Mouse (Mus musculus) spleen, postnatal 36 days (tissue): ENCODE measurements around the gene Glrx.
"Not testable (repeated sequence)": the region's sequence is repeated elsewhere in the genome, so short reads cannot be mapped to it uniquely, and the experiment has no call there.

ENCODE experiments used
- DNase-seq, 2 experiments: peaks; one replicate each; pipeline ENCODE4 v3.0.0; 2022; ENCODE audit warnings: low spot score in 2 of 2, mixed read lengths in 1 of 2

Gene Glrx

GRCm38 (mm10) chr13:75839719-75840481 is at the start of gene Glrx:
TSS of gene Glrx (plus strand) at chr13:75839868.
- peak; percentile 66 to 68 for DNase-seq

GRCm38 (mm10) chr13:75790550-75791205 is 49.0 kb upstream of the Glrx start:
- DNase-seq: no peak

DNA sequence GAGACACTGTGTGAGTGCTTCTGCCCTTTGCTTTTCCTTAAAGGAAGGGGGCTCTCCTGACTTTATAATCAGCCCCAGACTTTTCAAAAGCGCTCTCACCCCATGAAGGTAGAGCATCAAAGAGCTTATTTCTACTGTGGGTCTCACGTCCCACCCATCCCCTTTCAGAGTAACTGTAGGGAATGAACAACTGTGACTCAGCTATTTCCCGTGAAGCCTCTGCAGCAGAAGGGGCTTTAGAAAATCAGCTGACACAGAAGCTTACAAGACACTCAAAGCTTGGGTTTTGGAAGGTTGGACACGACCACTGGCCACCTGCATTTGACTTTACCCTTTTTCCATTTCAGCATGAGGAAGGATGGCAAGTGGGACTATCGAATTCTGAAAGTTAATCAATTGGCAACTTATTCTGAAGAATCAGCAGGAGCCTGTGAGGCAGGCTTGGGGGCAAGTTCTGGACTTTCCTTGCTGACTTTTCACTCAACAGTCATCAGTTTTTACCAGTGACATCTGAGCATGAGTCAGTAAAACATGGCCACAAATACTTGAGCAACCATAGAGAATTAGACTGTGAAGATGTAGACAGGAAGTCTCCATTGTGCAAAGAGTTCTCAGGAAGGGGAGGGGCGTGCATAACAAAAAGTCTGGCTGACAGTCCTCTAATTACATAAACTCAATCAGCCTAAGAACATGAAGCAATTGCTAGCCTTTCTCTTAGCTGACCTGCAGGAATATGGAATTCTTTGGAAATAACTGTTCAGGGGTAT is 45.6 kb upstream of the Glrx start:
- DNase-seq: peak in 1 of 2 experiments; percentile 20

GRCm38 (mm10) chr13:75797369-75798141 is 42.1 kb upstream of the Glrx start:
- peak; percentile 87 to 89 for DNase-seq

- DNase-seq: peak; percentile 55 to 58
Measured at GRCm38 (mm10) chr13:75798413-75799302, 41.0 kb upstream of the Glrx start.

DNA sequence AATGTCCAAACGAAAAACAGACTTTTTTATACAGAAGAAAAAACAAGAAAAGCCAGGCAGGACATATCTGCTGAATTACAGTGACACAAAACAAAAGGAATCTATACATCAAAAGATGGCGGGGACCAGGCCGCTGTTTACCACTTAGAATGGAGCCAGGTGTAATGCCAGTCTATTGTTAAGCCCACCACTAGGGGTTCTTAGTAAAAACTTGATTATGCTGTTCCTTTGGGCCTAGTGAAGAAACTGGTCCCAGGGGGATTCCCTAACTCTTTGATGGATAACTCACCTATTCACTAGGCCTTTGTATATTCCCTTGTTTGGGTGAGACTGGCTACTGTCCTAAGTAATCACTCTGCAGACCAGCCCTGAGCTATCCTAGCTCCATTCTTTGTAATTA is 40.2 kb upstream of the Glrx start:
- no peak for DNase-seq

GRCm38 (mm10) chr13:75807969-75808368 is 31.7 kb upstream of the Glrx start:
- no peak for DNase-seq

GRCm38 (mm10) chr13:75809957-75810356 is 29.7 kb upstream of the Glrx start:
- DNase-seq: no peak

DNA sequence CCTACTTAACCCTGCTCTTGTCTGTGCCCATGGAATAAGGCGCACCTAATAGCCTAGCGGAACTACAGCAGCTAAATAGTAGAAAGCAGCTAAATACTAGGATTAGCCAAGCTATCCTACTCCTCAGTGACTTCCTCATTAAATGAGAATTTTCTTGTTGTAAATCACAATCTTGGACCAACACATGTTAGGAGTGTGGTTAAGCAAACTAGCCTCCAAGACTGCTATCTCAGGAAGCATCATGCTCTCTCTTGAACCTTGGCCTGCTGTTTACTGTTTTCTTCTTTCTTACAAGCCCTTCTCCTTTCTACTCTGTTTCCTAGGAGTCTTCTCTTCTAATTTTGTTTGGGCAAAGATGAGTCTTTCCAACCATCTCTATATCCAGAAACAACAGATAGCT is 22.5 kb upstream of the Glrx start:
- no peak for DNase-seq

GRCm38 (mm10) chr13:75818486-75818885 is 21.2 kb upstream of the Glrx start:
- no peak for DNase-seq

GRCm38 (mm10) chr13:75818945-75819706 is 20.5 kb upstream of the Glrx start:
- DNase-seq: no peak

- DNase-seq: no peak
Measured at GRCm38 (mm10) chr13:75819898-75820297, 19.8 kb upstream of the Glrx start.

GRCm38 (mm10) chr13:75822366-75822765 is 17.3 kb upstream of the Glrx start:
- not testable (repeated sequence) for DNase-seq

DNA sequence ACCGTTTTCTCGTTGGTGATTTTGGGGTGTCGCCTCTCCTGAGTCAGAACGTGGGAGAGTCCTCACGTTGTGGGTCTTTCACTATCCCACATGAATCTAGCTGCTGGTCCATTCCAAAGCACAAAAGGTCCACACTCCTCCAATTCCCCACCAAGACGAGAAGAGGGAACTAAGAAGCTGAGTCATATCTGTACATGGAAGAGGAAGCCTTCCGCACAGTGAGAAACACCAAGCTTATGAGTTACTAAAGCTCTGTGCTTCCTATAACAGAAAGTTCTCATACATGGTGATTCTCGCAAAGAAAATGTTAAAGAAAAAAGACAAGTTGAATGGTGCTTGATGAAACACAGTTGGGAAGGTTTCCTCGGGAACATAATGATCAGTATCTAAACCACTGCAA is 16.5 kb upstream of the Glrx start:
- DNase-seq: peak in 1 of 2 experiments; percentile 26

DNA sequence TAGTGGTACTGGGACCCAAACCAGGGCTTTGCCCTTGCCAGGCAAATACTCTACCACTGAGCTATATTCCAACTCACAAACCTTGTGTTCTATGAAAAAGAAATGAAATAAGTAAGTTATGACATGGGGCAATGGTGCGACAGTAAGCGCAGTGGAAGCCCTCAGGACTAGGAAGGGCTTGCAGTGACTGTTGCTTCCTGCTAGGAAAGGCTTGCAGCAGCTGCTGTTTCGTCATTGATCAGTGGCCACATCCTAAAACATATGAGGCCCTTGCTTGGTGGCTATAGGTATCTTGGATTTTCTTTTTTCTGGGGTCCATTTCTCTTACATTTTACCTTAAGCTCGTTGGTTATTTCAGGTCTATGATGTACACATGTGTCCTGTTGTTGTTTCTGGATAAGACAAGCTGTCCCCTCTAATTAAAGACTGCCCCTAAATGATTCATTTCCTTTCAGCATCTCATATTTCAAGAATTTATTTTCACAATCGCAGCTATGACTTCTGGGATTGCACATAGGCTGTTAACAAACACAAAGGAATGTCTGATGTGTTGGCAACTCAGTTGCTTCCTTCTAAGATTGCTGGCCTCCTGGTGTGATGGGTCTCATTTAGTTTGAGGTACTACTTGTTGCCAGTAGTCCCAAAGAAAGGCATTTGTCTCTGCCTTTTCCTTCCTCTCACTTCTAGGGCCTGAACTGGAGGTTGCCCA is 14.9 kb upstream of the Glrx start:
- DNase-seq: no peak

- no peak for DNase-seq
Measured at GRCm38 (mm10) chr13:75825388-75825787, 14.3 kb upstream of the Glrx start.

DNA sequence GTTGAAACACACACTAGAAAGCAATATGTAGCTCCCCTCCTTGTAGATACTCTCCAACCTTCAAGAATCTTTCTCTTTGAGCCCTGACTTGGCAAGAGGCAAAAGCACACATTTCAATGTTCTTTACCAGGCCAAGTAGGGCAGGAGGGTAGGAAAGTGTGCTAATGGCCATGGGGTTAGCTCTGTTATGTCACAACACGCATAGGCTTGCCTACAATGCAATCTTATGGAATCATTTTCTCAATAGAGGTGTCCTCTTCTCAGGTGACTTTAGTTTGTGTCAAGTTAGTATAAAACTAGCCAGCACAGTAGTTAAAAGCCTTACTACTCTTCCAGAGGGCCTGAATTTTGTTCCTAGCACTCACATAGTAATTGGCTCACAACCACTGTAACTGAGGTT is 9.0 kb upstream of the Glrx start:
- DNase-seq: no peak

- DNase-seq: no peak
Measured at GRCm38 (mm10) chr13:75831710-75832109, 8.0 kb upstream of the Glrx start.

- DNase-seq: no peak
Measured at GRCm38 (mm10) chr13:75832697-75833096, 7.0 kb upstream of the Glrx start.
